Mouse (Mus musculus): ENCODE data around the gene Gbp10. TPM values are rescaled to one million over a fixed set of nuclear protein-coding genes. Genes with fewer than 3 reads are reported as not detected.
"Not testable (repeated sequence)": the region's sequence is repeated elsewhere in the genome, so short reads cannot be mapped to it uniquely, and the experiment has no call there.

The Gbp10 gene
- polyA plus RNA-seq (2015; fragmentation: Nextera tagmentation; extraction: Ambion mirVana) = 0.87 and 0.92 TPM in 2 replicates

DNA sequence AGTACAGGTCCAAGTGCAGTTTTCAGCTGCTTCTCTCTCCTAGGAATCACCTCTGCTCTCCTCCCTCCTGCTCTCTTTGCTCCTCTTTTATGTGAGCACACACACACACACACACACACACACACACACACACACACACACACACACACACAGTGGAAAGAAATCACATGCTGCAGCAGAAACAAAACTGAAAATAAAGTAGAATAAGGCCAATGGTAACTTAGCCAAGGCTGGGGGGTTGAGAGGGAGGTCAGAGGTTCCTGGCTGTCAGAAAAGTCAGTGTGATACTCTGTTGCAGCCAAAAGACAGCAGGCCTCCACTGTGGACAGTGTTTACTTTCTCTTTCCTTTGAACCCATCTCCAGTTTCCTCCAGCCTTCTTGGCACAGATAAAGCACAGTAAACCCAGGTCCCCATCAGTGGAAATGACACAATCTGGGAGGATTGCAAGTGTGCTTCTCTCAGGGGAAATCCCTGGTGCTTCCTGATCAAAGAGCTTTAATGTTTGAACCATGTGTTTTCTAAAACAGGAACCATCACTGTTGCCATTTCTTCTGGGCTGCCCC lies at the start of gene Gbp10:
Gbp10 (minus strand) TSS at position 51 of the 565 bp plus-strand sequence.
- not testable (repeated sequence) for H3K36me3 ChIP-seq (ENCODE audit: control insufficient read depth, insufficient read depth, low read length); H3K9ac ChIP-seq (ENCODE audit: low read depth, low read length); ATAC-seq; H3K9me3 ChIP-seq (replicated peaks; ENCODE audit: control insufficient read depth, low read length, poor library complexity, severe bottlenecking); H3K27me3 ChIP-seq (ENCODE audit: control insufficient read depth, insufficient read depth, low read depth, low read length); H3K4me2 ChIP-seq (ENCODE audit: low read length); H3K4me1 ChIP-seq (ENCODE audit: control insufficient read depth, insufficient read depth, low read length); H3K27ac ChIP-seq (ENCODE audit: low read length); H3K4me3 ChIP-seq (ENCODE audit: low read depth, low read length)

DNA sequence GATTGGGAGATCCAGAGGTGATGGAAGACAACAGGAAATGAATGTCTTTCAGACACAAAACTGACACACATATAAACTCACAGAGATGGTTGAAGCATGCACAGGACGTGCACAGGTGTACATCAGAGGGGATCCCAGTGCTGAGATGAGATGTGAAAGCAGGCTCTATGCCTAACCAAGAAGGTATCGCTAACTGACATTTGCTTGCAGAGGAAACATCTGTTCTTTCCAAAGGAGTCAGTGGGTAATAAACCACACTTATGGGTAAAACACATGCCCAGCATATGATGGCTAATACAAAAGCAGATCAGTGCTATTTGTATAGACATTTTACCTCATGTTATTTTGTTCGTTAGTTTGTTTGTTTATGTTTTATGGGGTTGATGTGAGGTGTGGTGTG lies 21.3 kb upstream of the Gbp10 start:
- not testable (repeated sequence) for H3K36me3 ChIP-seq (ENCODE audit: control insufficient read depth, insufficient read depth, low read length); H3K4me3 ChIP-seq (ENCODE audit: low read depth, low read length); H3K4me2 ChIP-seq (ENCODE audit: low read length); H3K9me3 ChIP-seq (replicated peaks; ENCODE audit: control insufficient read depth, low read length, poor library complexity, severe bottlenecking); H3K27me3 ChIP-seq (ENCODE audit: control insufficient read depth, insufficient read depth, low read depth, low read length); H3K27ac ChIP-seq (ENCODE audit: low read length); ATAC-seq; H3K9ac ChIP-seq (ENCODE audit: low read depth, low read length); H3K4me1 ChIP-seq (ENCODE audit: control insufficient read depth, insufficient read depth, low read length)
- WGBS = no CpG with 5 or more reads among the region's 3 CpGs

DNA sequence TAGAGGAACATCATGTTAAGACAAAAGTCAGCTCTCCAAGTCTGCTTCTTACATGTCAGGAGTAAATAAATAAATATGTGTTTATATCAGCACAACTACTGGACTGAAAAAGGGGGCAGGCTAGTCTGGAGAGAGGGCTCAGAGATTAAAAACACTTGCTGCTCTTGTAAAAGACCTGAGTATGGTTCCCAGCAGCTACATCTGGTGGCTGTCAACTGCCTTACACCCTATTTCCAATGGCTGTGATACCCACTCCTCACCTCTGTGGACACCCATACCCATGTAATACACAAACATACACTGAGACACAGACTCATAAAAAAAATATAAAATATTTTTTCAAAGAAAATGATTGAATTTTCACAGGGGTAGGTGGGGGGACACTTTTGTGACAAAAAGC lies 13.2 kb upstream of the Gbp10 start:
- no peak for ATAC-seq
- Histone ChIP-seq H3K27ac (ENCODE audit: low read length) (no peak overlapping the region), H3K27me3 (ENCODE audit: control insufficient read depth, insufficient read depth, low read depth, low read length) (no peaks in the 10 kb centered on the region), H3K36me3 (ENCODE audit: control insufficient read depth, insufficient read depth, low read length) (no peaks in the 10 kb centered on the region), H3K9me3 (replicated peaks; ENCODE audit: control insufficient read depth, low read length, poor library complexity, severe bottlenecking) (no peaks in the 10 kb centered on the region), H3K4me2 (ENCODE audit: low read length) (no peak overlapping the region), H3K4me3 (ENCODE audit: low read depth, low read length) (no peak overlapping the region), H3K4me1 (ENCODE audit: control insufficient read depth, insufficient read depth, low read length) (no peaks in the 10 kb centered on the region), H3K9ac (ENCODE audit: low read depth, low read length) (no peak overlapping the region)

DNA sequence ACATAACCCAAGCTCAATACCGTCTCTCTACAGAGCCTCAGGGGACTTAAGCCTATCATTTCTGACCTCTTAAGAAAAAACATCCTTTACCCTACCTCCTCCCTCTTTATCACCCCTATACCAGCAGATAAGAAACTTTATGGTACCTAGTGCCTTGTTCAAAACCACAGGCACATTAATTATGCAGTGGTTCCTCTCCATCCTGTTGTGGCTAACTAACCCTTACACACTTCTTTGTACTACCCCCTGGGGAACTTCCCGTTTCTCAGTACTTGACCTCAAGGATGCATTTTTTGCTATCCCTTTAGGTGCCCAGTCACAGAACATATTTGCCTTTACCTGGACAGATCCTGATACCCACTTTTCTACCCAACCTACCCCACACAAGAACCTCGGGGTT lies 5.4 kb upstream of the Gbp10 start:
- ATAC-seq; H3K4me2 ChIP-seq (ENCODE audit: low read length); H3K36me3 ChIP-seq (ENCODE audit: control insufficient read depth, insufficient read depth, low read length); H3K4me1 ChIP-seq (ENCODE audit: control insufficient read depth, insufficient read depth, low read length); H3K9me3 ChIP-seq (replicated peaks; ENCODE audit: control insufficient read depth, low read length, poor library complexity, severe bottlenecking); H3K4me3 ChIP-seq (ENCODE audit: low read depth, low read length); H3K27me3 ChIP-seq (ENCODE audit: control insufficient read depth, insufficient read depth, low read depth, low read length); H3K27ac ChIP-seq (ENCODE audit: low read length); H3K9ac ChIP-seq (ENCODE audit: low read depth, low read length): not testable (repeated sequence)
- whole genome bisulfite sequencing = 81% methylated on average over 3 of the region's 3 CpGs

DNA sequence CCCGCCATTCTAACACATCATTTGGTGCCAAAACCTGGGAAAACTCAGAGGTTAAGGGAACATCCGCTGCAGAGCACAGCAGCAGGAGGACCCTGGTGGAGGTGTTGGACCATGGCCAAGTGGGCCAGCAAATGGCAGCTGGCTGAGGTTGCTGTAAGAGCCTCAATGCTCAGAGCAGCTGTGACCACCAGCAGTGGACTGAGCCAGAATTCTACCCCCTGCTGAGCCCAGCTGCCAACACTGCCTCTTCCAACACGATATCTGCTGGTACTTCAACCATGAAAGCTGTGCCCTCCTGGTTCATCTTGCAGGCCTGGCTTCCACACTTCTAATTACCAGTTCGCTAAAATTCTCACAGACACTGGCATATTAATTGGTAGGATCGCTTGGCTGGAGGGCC lies 1.6 kb upstream of the Gbp10 start:
- not testable (repeated sequence) for H3K36me3 ChIP-seq (ENCODE audit: control insufficient read depth, insufficient read depth, low read length); H3K9ac ChIP-seq (ENCODE audit: low read depth, low read length); H3K4me1 ChIP-seq (ENCODE audit: control insufficient read depth, insufficient read depth, low read length); H3K9me3 ChIP-seq (replicated peaks; ENCODE audit: control insufficient read depth, low read length, poor library complexity, severe bottlenecking); H3K4me2 ChIP-seq (ENCODE audit: low read length); ATAC-seq; H3K27me3 ChIP-seq (ENCODE audit: control insufficient read depth, insufficient read depth, low read depth, low read length); H3K27ac ChIP-seq (ENCODE audit: low read length); H3K4me3 ChIP-seq (ENCODE audit: low read depth, low read length)
- WGBS = 69% methylated on average over 5 of the region's 5 CpGs

DNA sequence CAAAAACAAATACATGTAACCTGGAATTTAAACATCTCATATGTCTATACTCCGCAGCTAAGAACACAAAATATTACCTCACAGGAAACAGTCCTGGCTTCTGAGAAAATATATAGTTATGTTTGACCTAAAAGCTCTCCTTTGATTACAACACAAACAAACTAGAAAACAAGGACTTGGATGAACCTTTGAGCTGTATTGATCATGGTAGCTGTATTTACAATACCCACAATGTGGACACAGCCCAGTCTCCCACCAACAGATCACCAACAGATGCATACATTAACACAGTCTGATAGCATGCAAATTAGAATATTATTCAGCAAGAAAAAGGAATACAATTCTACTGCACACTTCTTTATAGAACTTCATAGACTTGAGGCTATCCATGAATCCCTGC lies 931 bp downstream of the Gbp10 start:
- not testable (repeated sequence) for H3K36me3 ChIP-seq (ENCODE audit: control insufficient read depth, insufficient read depth, low read length); H3K9me3 ChIP-seq (replicated peaks; ENCODE audit: control insufficient read depth, low read length, poor library complexity, severe bottlenecking); H3K4me3 ChIP-seq (ENCODE audit: low read depth, low read length); H3K27me3 ChIP-seq (ENCODE audit: control insufficient read depth, insufficient read depth, low read depth, low read length); H3K4me1 ChIP-seq (ENCODE audit: control insufficient read depth, insufficient read depth, low read length); H3K4me2 ChIP-seq (ENCODE audit: low read length); H3K9ac ChIP-seq (ENCODE audit: low read depth, low read length); H3K27ac ChIP-seq (ENCODE audit: low read length); ATAC-seq
- 94% methylated on average over 1 of the region's 1 CpGs for whole genome bisulfite sequencing

DNA sequence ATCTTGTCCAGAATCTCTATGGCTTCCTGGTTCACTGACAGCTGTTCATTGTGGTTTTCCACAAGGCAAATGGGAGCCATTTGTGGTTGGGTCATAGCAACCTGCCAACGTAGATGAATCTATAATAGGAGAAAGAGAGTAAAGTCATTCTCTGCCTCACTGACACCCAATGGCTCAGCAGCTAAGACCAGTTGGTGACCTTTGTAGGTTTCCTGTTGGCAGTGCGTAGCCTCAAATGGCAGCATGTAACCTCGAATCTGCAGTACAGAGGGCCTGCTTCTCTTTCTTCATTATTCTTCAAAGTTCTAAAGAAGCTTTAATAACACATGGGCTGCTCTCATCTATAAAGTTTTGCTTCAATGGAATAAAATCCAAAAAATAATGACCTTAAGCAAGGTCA lies 3.3 kb downstream of the Gbp10 start:
- not testable (repeated sequence) for H3K4me1 ChIP-seq (ENCODE audit: control insufficient read depth, insufficient read depth, low read length); H3K27ac ChIP-seq (ENCODE audit: low read length); ATAC-seq; H3K4me2 ChIP-seq (ENCODE audit: low read length); H3K36me3 ChIP-seq (ENCODE audit: control insufficient read depth, insufficient read depth, low read length); H3K9ac ChIP-seq (ENCODE audit: low read depth, low read length); H3K27me3 ChIP-seq (ENCODE audit: control insufficient read depth, insufficient read depth, low read depth, low read length); H3K9me3 ChIP-seq (replicated peaks; ENCODE audit: control insufficient read depth, low read length, poor library complexity, severe bottlenecking); H3K4me3 ChIP-seq (ENCODE audit: low read depth, low read length)
- WGBS = 80% methylated on average over 2 of the region's 3 CpGs

DNA sequence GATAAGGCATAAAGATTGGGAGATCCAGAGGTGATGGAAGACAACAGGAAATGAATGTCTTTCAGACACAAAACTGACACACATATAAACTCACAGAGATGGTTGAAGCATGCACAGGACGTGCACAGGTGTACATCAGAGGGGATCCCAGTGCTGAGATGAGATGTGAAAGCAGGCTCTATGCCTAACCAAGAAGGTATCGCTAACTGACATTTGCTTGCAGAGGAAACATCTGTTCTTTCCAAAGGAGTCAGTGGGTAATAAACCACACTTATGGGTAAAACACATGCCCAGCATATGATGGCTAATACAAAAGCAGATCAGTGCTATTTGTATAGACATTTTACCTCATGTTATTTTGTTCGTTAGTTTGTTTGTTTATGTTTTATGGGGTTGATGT lies 30.4 kb downstream of the Gbp10 start:
- H3K4me3 ChIP-seq (ENCODE audit: low read depth, low read length); H3K27me3 ChIP-seq (ENCODE audit: control insufficient read depth, insufficient read depth, low read depth, low read length); ATAC-seq; H3K9me3 ChIP-seq (replicated peaks; ENCODE audit: control insufficient read depth, low read length, poor library complexity, severe bottlenecking); H3K36me3 ChIP-seq (ENCODE audit: control insufficient read depth, insufficient read depth, low read length); H3K4me1 ChIP-seq (ENCODE audit: control insufficient read depth, insufficient read depth, low read length); H3K9ac ChIP-seq (ENCODE audit: low read depth, low read length); H3K4me2 ChIP-seq (ENCODE audit: low read length); H3K27ac ChIP-seq (ENCODE audit: low read length): not testable (repeated sequence)
- WGBS = no CpG with 5 or more reads among the region's 3 CpGs

DNA sequence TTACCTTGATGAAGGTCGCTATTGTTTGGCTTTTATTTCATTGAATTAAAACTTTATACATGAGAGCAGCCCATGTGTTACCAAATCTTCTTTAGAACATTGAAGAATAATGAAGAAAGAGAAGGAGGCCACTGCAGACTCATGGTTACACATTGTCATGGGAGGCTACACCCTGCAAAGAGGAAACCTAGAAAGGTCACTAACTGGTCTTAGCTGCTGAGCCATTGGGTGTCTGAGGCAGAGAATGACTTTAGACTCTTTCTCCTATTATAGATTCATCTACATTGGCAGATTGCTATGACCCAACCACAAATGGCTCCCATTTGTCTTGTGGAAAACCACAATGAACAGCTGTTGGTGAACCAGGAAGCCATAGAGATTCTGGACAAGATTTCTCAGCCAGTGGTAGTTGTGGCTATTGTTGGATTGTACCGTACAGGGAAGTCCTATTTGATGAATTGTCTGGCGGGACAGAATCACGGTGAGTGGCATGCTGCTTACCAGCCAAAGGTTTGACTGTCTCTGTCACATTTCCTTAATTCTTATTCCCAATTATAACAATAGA lies 38.5 kb downstream of the Gbp10 start:
- ATAC-seq; H3K27ac ChIP-seq (ENCODE audit: low read length); H3K4me2 ChIP-seq (ENCODE audit: low read length); H3K4me3 ChIP-seq (ENCODE audit: low read depth, low read length); H3K36me3 ChIP-seq (ENCODE audit: control insufficient read depth, insufficient read depth, low read length); H3K9me3 ChIP-seq (replicated peaks; ENCODE audit: control insufficient read depth, low read length, poor library complexity, severe bottlenecking); H3K4me1 ChIP-seq (ENCODE audit: control insufficient read depth, insufficient read depth, low read length); H3K9ac ChIP-seq (ENCODE audit: low read depth, low read length); H3K27me3 ChIP-seq (ENCODE audit: control insufficient read depth, insufficient read depth, low read depth, low read length): not testable (repeated sequence)
- WGBS = 85% methylated on average over 4 of the region's 4 CpGs
